Mouse (Mus musculus): ENCODE data around the gene Raf1. TPM values are rescaled to one million over a fixed set of nuclear protein-coding genes. Genes with fewer than 3 reads are reported as not detected.

Gene Raf1
- polyA plus RNA-seq, 1 experiment from 2014 or later, result 53.2 TPM

GRCm38 (mm10) chr6:115695124-115695523, 18.7 kb upstream of the Raf1 start:
- ATAC-seq, result no peak
- Histone ChIP-seq H3K9me3 (replicated peaks) (no peaks in the 10 kb centered on the region), H3K9ac (no peak overlapping the region), H3K4me2 (no peak overlapping the region), H3K27me3 (replicated peaks) (no peaks in the 10 kb centered on the region), H3K27ac (no peak overlapping the region), H3K4me1 (0 out of 2 replicates have a peak, but pooled peaks cover 7% of the 10 kb centered on the region), H3K4me3 (no peak overlapping the region), H3K36me3 (no peaks in the 10 kb centered on the region)
- 51% methylated on average over 7 of the region's 7 CpGs for WGBS (ENCODE audit: insufficient replicate concordance)

GRCm38 (mm10) chr6:115694441-115694842, 18.0 kb upstream of the Raf1 start:
- no peak overlapping the region for H3K9ac ChIP-seq
- H3K36me3 ChIP-seq, result no peaks in the 10 kb centered on the region
- H3K4me3 ChIP-seq, result no peak overlapping the region
- H3K27ac ChIP-seq, result no peak overlapping the region
- 59% methylated on average over 9 of the region's 9 CpGs for WGBS (ENCODE audit: insufficient replicate concordance)
- no peak for ATAC-seq
- no peak overlapping the region for H3K4me2 ChIP-seq
- H3K4me1 ChIP-seq, result 0 out of 2 replicates have a peak, but pooled peaks cover 7% of the 10 kb centered on the region
- no peaks in the 10 kb centered on the region for H3K9me3 ChIP-seq (replicated peaks)
- H3K27me3 ChIP-seq (replicated peaks), result no peaks in the 10 kb centered on the region

- H3K9ac ChIP-seq, result no peak overlapping the region
- H3K27me3 ChIP-seq (replicated peaks), result no peaks in the 10 kb centered on the region
- no peak overlapping the region for H3K4me2 ChIP-seq
- H3K4me3 ChIP-seq, result no peak overlapping the region
- no peak for ATAC-seq
- no peak overlapping the region for H3K27ac ChIP-seq
- no peaks in the 10 kb centered on the region for H3K9me3 ChIP-seq (replicated peaks)
- peaks cover 7% of the 10 kb centered on the region; the same call in 1 of the 2 replicates for H3K4me1 ChIP-seq
- 47% methylated on average over 5 of the region's 5 CpGs for WGBS (ENCODE audit: insufficient replicate concordance)
- H3K36me3 ChIP-seq, result no peaks in the 10 kb centered on the region
Measured at GRCm38 (mm10) chr6:115692963-115693730, 16.7 kb upstream of the Raf1 start.

DNA sequence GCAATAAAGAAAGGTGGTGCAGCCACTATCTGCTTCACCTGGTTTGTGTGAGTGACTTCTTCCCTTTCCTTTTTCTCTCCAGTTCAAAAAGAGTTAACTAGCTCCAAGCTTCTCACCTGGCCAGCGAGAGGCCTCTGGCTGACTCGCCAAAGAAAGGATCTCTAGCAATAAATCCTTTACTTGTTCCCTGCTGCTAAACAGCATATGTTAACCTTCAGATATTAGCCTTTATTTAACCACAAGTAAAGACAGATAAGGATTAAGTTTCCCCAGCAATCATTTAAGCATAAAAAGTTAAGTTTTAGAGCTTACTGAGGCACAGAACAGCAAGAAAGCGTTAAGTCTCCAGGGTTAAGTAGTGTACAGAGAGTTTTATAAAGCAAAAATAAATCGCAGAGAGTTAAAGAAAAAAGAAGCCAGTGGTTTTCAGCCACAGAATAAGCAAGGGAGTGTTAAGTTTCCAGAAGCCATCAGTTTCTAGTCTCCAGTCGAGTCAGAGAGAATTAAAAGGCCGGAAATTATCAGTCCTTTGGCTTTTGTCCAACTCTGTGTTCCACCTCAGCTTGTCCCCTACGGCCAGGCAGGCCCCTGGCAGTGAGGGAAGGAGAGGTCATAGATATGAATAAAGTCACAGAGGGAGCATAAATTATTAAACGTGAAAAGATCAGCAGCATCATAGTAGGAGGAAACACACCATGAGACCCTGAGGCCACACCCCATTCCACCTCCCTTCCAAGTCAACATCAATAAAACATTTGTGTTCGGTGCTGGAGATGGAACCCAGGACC, 15.9 kb upstream of the Raf1 start:
- Histone ChIP-seq H3K9me3 (replicated peaks) (no peaks in the 10 kb centered on the region), H3K27ac (no peak overlapping the region), H3K4me3 (no peak overlapping the region), H3K36me3 (no peaks in the 10 kb centered on the region), H3K27me3 (replicated peaks) (no peaks in the 10 kb centered on the region), H3K9ac (no peak overlapping the region), H3K4me2 (no peak overlapping the region), H3K4me1 (peaks cover 7% of the 10 kb centered on the region; the same call in 1 of the 2 replicates)
- WGBS (ENCODE audit: insufficient replicate concordance), result 58% methylated on average over 9 of the region's 9 CpGs
- ATAC-seq, result no peak

GRCm38 (mm10) chr6:115690105-115690504, 13.7 kb upstream of the Raf1 start:
- H3K4me3 ChIP-seq, result no peak overlapping the region
- no peaks in the 10 kb centered on the region for H3K27me3 ChIP-seq (replicated peaks)
- H3K27ac ChIP-seq, result no peak overlapping the region
- no peak overlapping the region for H3K9ac ChIP-seq
- no peak overlapping the region for H3K4me2 ChIP-seq
- H3K4me1 ChIP-seq, result peaks cover 8% of the 10 kb centered on the region
- H3K36me3 ChIP-seq, result no peaks in the 10 kb centered on the region
- WGBS (ENCODE audit: insufficient replicate concordance), result 64% methylated on average over 4 of the region's 4 CpGs
- no peaks in the 10 kb centered on the region for H3K9me3 ChIP-seq (replicated peaks)
- no peak for ATAC-seq

DNA sequence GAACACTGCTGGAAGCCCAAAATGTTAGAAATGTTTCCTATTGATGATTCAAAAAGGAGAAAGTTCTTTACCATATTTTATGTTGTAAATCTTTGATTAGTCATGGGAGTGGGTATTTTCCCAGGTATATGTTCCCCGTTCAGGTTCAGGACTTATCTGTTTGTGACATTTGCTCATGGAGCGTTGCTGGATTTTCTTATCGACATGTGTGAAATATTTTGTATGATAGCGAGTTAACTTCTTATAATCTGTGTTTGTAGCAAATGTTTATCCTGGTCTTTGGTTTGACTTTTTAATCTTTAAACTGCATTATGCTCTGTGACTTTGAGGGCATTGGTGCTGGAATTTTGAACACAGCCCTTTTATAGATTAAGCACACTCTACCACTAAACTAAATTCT, 12.2 kb upstream of the Raf1 start:
- Histone ChIP-seq H3K27me3 (replicated peaks) (no peaks in the 10 kb centered on the region), H3K4me1 (peaks cover 14% of the 10 kb centered on the region), H3K4me3 (no peak overlapping the region), H3K27ac (no peak overlapping the region), H3K4me2 (no peak overlapping the region), H3K36me3 (no peaks in the 10 kb centered on the region), H3K9ac (no peak overlapping the region), H3K9me3 (replicated peaks) (no peaks in the 10 kb centered on the region)
- 42% methylated on average over 4 of the region's 4 CpGs for WGBS (ENCODE audit: insufficient replicate concordance)
- no peak for ATAC-seq

GRCm38 (mm10) chr6:115687753-115688152, 11.3 kb upstream of the Raf1 start:
- H3K36me3 ChIP-seq, result no peaks in the 10 kb centered on the region
- H3K4me3 ChIP-seq, result no peak overlapping the region
- no peak overlapping the region for H3K27ac ChIP-seq
- 61% methylated on average over 3 of the region's 3 CpGs for WGBS (ENCODE audit: insufficient replicate concordance)
- no peak overlapping the region for H3K4me2 ChIP-seq
- no peak for ATAC-seq
- no peaks in the 10 kb centered on the region for H3K9me3 ChIP-seq (replicated peaks)
- no peaks in the 10 kb centered on the region for H3K27me3 ChIP-seq (replicated peaks)
- H3K9ac ChIP-seq, result no peak overlapping the region
- peaks cover 14% of the 10 kb centered on the region for H3K4me1 ChIP-seq

- peak; percentile 82 for ATAC-seq
- H3K4me3 ChIP-seq, result peak overlapping the region; percentile 31
- no peaks in the 10 kb centered on the region for H3K36me3 ChIP-seq
- H3K4me1 ChIP-seq, result peaks cover 14% of the 10 kb centered on the region
- H3K4me2 ChIP-seq, result peak overlapping the region; percentile 54
- H3K27ac ChIP-seq, result peak overlapping the region; percentile 23
- no peak overlapping the region for H3K9ac ChIP-seq
- WGBS (ENCODE audit: insufficient replicate concordance), result 32% methylated on average over 11 of the region's 11 CpGs
- H3K9me3 ChIP-seq (replicated peaks), result no peaks in the 10 kb centered on the region
- H3K27me3 ChIP-seq (replicated peaks), result no peaks in the 10 kb centered on the region
Measured at GRCm38 (mm10) chr6:115684851-115685646, 8.6 kb upstream of the Raf1 start.

DNA sequence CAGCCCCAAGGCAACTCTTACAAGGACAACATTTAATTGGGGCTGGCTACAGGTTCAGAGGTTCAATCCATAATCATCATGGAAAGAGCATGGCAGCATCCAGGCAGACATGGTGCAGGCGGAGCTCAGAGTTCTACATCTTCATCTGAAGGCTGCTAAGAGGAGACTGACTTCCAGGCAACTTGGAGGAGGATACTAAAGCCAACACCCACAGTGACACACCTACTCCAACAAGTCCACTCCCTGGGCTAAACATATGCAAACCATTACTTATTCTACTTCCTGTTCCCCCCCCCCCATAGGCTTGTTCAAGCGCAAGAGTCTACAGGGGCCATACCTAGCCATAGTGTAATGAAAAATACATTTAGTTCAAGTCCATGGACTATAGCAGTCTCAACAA, 7.8 kb upstream of the Raf1 start:
- no peak overlapping the region for H3K9ac ChIP-seq
- no peaks in the 10 kb centered on the region for H3K27me3 ChIP-seq (replicated peaks)
- peaks cover 14% of the 10 kb centered on the region for H3K4me1 ChIP-seq
- H3K27ac ChIP-seq, result peak overlapping the region; percentile 23; the same call in 1 of the 2 replicates
- no peak overlapping the region for H3K4me3 ChIP-seq
- H3K4me2 ChIP-seq, result peak overlapping the region; percentile 54; the same call in 1 of the 2 replicates
- no peaks in the 10 kb centered on the region for H3K9me3 ChIP-seq (replicated peaks)
- no peak for ATAC-seq
- H3K36me3 ChIP-seq, result no peaks in the 10 kb centered on the region
- WGBS (ENCODE audit: insufficient replicate concordance), result 84% methylated on average over 2 of the region's 2 CpGs

GRCm38 (mm10) chr6:115681066-115681465, 4.6 kb upstream of the Raf1 start:
- ATAC-seq, result no peak

GRCm38 (mm10) chr6:115678012-115678411, 1.6 kb upstream of the Raf1 start:
- no peaks in the 10 kb centered on the region for H3K9me3 ChIP-seq (replicated peaks)
- H3K4me3 ChIP-seq, result no peak overlapping the region
- H3K36me3 ChIP-seq, result no peaks in the 10 kb centered on the region
- no peaks in the 10 kb centered on the region for H3K27me3 ChIP-seq (replicated peaks)
- peaks cover 42% of the 10 kb centered on the region for H3K4me1 ChIP-seq
- ATAC-seq, result no peak
- H3K4me2 ChIP-seq, result no peak overlapping the region
- 85% methylated on average over 1 of the region's 1 CpGs for WGBS (ENCODE audit: insufficient replicate concordance)
- no peak overlapping the region for H3K27ac ChIP-seq
- no peak overlapping the region for H3K9ac ChIP-seq

More at GRCm38 (mm10) chr6:115681066-115681465, 4.6 kb upstream of the Raf1 start:
- H3K27ac ChIP-seq, result no peak overlapping the region
- WGBS (ENCODE audit: insufficient replicate concordance), result 68% methylated on average over 4 of the region's 4 CpGs
- no peaks in the 10 kb centered on the region for H3K9me3 ChIP-seq (replicated peaks)
- H3K4me1 ChIP-seq, result peaks cover 38% of the 10 kb centered on the region
- H3K4me3 ChIP-seq, result no peak overlapping the region
- no peaks in the 10 kb centered on the region for H3K36me3 ChIP-seq
- no peaks in the 10 kb centered on the region for H3K27me3 ChIP-seq (replicated peaks)
- H3K9ac ChIP-seq, result no peak overlapping the region
- no peak overlapping the region for H3K4me2 ChIP-seq
